Mouse (Mus musculus): ENCODE measurements at regions not wholly inside any gene's neighbourhood (a gene's known extent, or its start where the extent isn't known, plus 50 kb on each side); places are given as distances from the start of the nearest gene placed in this dataset.

DNA sequence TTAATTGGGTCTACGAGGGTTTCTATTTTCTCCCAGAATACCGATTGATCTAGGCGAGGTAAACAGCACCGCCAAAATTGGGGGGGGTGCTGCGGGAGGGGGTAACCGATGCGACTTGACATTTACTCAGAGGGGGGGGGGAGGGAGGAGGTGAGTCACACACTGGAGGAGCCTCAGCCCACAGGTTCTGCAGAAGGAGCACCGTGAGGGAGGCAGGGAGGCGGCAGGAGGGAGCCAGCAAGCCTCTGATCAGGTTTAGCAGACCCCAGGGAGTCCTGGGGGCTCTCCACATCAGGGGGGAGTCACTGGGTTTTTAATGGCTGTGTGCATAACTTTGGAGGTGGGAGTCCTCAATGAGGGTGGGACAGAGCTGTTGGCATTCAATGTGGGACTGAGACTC is 51.3 kb upstream of the Ier5l start:
- no peak for ATAC-seq (ENCODE audit: low read depth)
- H3K4me3 ChIP-seq (ENCODE audit: low read depth, low read length): no peak overlapping the region
- no peaks in the 10 kb centered on the region for H3K36me3 ChIP-seq (ENCODE audit: control insufficient read depth, insufficient read depth, low read length)
- no peak overlapping the region for H3K9ac ChIP-seq (replicated peaks; ENCODE audit: low read depth, low read length)
- H3K4me2 ChIP-seq (ENCODE audit: low read depth, low read length): no peak overlapping the region
- H3K27me3 ChIP-seq (ENCODE audit: control insufficient read depth, insufficient read depth, low read length): no peaks in the 10 kb centered on the region
- 54% methylated on average over 9 of the region's 9 CpGs for whole genome bisulfite sequencing
- no peaks in the 10 kb centered on the region for H3K9me3 ChIP-seq (ENCODE audit: control insufficient read depth, low read length)
- H3K27ac ChIP-seq (ENCODE audit: low read depth, low read length): no peak overlapping the region
- H3K4me1 ChIP-seq (ENCODE audit: control insufficient read depth, insufficient read depth, low read length): no peaks in the 10 kb centered on the region

GRCm38 (mm10) chr2:30525831-30526230 is 51.8 kb upstream of the Ier5l start:
- 73% methylated on average over 3 of the region's 3 CpGs for WGBS
- no peak overlapping the region for H3K4me2 ChIP-seq (ENCODE audit: low read depth, low read length)
- H3K27me3 ChIP-seq (ENCODE audit: control insufficient read depth, insufficient read depth, low read length): no peaks in the 10 kb centered on the region
- H3K27ac ChIP-seq (ENCODE audit: low read depth, low read length): no peak overlapping the region
- no peak for ATAC-seq (ENCODE audit: low read depth)
- H3K4me3 ChIP-seq (ENCODE audit: low read depth, low read length): no peak overlapping the region
- no peaks in the 10 kb centered on the region for H3K36me3 ChIP-seq (ENCODE audit: control insufficient read depth, insufficient read depth, low read length)
- no peaks in the 10 kb centered on the region for H3K9me3 ChIP-seq (ENCODE audit: control insufficient read depth, low read length)
- no peak overlapping the region for H3K9ac ChIP-seq (replicated peaks; ENCODE audit: low read depth, low read length)
- H3K4me1 ChIP-seq (ENCODE audit: control insufficient read depth, insufficient read depth, low read length): no peaks in the 10 kb centered on the region

DNA sequence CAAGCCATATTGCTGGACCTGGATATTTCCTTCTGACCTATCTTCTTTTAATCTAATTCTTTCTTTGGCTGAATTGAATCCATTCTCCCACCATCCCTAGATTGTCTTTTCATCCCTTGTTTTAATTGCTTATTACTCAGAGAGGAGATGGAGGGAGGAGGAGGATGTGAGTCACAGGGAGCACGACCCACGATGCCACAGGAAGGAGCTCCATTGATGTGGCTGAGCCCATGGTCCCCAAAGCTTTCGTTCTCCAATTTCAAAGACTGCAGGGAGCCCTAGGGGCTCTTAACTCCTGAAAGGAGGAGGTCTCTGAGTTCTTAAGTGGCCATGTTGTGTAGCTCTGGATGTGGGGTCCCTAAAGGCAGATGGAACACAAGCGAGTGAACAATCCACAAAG is 53.5 kb upstream of the Ier5l start:
- Histone ChIP-seq H3K4me3 (ENCODE audit: low read depth, low read length) (no peak overlapping the region), H3K27me3 (ENCODE audit: control insufficient read depth, insufficient read depth, low read length) (no peaks in the 10 kb centered on the region), H3K9me3 (ENCODE audit: control insufficient read depth, low read length) (no peaks in the 10 kb centered on the region), H3K36me3 (ENCODE audit: control insufficient read depth, insufficient read depth, low read length) (no peaks in the 10 kb centered on the region), H3K4me1 (ENCODE audit: control insufficient read depth, insufficient read depth, low read length) (no peaks in the 10 kb centered on the region), H3K27ac (ENCODE audit: low read depth, low read length) (no peak overlapping the region), H3K4me2 (ENCODE audit: low read depth, low read length) (no peak overlapping the region), H3K9ac (replicated peaks; ENCODE audit: low read depth, low read length) (no peak overlapping the region)
- no peak for ATAC-seq (ENCODE audit: low read depth)
- WGBS: 44% methylated on average over 4 of the region's 4 CpGs

- no peaks in the 10 kb centered on the region for H3K36me3 ChIP-seq (ENCODE audit: control insufficient read depth, insufficient read depth, low read length)
- no peak overlapping the region for H3K4me2 ChIP-seq (ENCODE audit: low read depth, low read length)
- no peak overlapping the region for H3K9ac ChIP-seq (replicated peaks; ENCODE audit: low read depth, low read length)
- ATAC-seq (ENCODE audit: low read depth): no peak
- no peaks in the 10 kb centered on the region for H3K9me3 ChIP-seq (ENCODE audit: control insufficient read depth, low read length)
- no peak overlapping the region for H3K4me3 ChIP-seq (ENCODE audit: low read depth, low read length)
- H3K27me3 ChIP-seq (ENCODE audit: control insufficient read depth, insufficient read depth, low read length): no peaks in the 10 kb centered on the region
- no peak overlapping the region for H3K27ac ChIP-seq (ENCODE audit: low read depth, low read length)
- no peaks in the 10 kb centered on the region for H3K4me1 ChIP-seq (ENCODE audit: control insufficient read depth, insufficient read depth, low read length)
These were observed 58.9 kb upstream of the Ier5l start for GRCm38 (mm10) chr2:30532948-30533347.

DNA sequence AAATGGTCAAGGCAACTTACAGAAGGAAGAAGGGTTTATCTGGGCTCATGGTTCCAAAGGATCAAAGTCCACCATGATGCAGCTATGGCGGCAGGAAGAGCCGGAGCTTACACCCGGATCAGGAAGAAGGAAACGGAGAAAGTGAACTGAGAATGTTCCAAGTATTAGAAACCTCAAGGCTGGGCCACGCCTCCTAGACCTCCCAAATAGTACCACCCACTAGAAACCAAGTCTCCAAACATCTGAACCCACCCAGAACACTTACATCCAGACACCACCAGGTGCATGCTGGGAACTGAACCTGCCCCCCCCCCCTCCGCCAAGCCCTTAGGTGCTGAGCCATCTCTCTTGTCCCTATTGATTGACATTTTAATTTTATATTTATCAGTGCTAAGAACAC is 59.3 kb upstream of the Ier5l start:
- no peak overlapping the region for H3K27ac ChIP-seq (ENCODE audit: low read depth, low read length)
- 95% methylated on average over 6 of the region's 6 CpGs for whole genome bisulfite sequencing
- H3K4me2 ChIP-seq (ENCODE audit: low read depth, low read length): no peak overlapping the region
- H3K4me3 ChIP-seq (ENCODE audit: low read depth, low read length): no peak overlapping the region
- ATAC-seq (ENCODE audit: low read depth): no peak
- H3K9ac ChIP-seq (replicated peaks; ENCODE audit: low read depth, low read length): no peak overlapping the region
- no peaks in the 10 kb centered on the region for H3K27me3 ChIP-seq (ENCODE audit: control insufficient read depth, insufficient read depth, low read length)
- H3K36me3 ChIP-seq (ENCODE audit: control insufficient read depth, insufficient read depth, low read length): no peaks in the 10 kb centered on the region
- no peaks in the 10 kb centered on the region for H3K4me1 ChIP-seq (ENCODE audit: control insufficient read depth, insufficient read depth, low read length)
- H3K9me3 ChIP-seq (ENCODE audit: control insufficient read depth, low read length): no peaks in the 10 kb centered on the region

DNA sequence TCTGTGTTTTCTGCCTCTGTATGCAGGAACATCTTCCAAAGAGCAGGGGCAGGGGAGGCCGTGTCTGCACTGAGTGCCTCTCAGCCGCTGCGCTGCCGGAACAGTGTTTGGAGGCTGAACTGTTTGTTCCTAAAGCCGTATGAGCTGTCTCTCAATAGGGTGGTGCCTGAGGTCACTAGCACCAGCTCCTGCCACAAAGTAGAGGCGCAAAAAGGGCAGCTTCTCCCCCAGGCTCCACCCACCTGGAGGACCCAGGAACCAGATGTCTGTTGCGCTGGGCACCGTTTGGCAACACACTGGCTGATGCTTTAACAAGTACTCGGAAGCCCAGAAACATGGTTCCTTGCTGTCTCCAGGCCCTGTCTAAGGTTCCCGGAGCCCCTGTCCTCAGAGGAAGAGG is 60.4 kb upstream of the Cstad start:
- no peak overlapping the region for H3K27ac ChIP-seq (ENCODE audit: low read depth, low read length)
- ATAC-seq (ENCODE audit: low read depth): no peak
- 62% methylated on average over 10 of the region's 10 CpGs for WGBS
- no peak overlapping the region for H3K9ac ChIP-seq (replicated peaks; ENCODE audit: low read depth, low read length)
- H3K36me3 ChIP-seq (ENCODE audit: control insufficient read depth, insufficient read depth, low read length): no peaks in the 10 kb centered on the region
- H3K27me3 ChIP-seq (ENCODE audit: control insufficient read depth, insufficient read depth, low read length): no peaks in the 10 kb centered on the region
- H3K4me2 ChIP-seq (ENCODE audit: low read depth, low read length): no peak overlapping the region
- no peak overlapping the region for H3K4me3 ChIP-seq (ENCODE audit: low read depth, low read length)
- H3K9me3 ChIP-seq (ENCODE audit: control insufficient read depth, low read length): no peaks in the 10 kb centered on the region
- H3K4me1 ChIP-seq (ENCODE audit: control insufficient read depth, insufficient read depth, low read length): no peaks in the 10 kb centered on the region

GRCm38 (mm10) chr2:30539305-30539704 is 55.5 kb upstream of the Cstad start:
- Histone ChIP-seq H3K27ac (ENCODE audit: low read depth, low read length) (no peak overlapping the region), H3K36me3 (ENCODE audit: control insufficient read depth, insufficient read depth, low read length) (no peaks in the 10 kb centered on the region), H3K27me3 (ENCODE audit: control insufficient read depth, insufficient read depth, low read length) (no peaks in the 10 kb centered on the region), H3K9me3 (ENCODE audit: control insufficient read depth, low read length) (no peaks in the 10 kb centered on the region), H3K4me1 (ENCODE audit: control insufficient read depth, insufficient read depth, low read length) (peaks cover 4% of the 10 kb centered on the region; the same call in 1 of the 2 replicates), H3K4me3 (ENCODE audit: low read depth, low read length) (no peak overlapping the region), H3K9ac (replicated peaks; ENCODE audit: low read depth, low read length) (no peak overlapping the region), H3K4me2 (ENCODE audit: low read depth, low read length) (no peak overlapping the region)
- no peak for ATAC-seq (ENCODE audit: low read depth)
- 88% methylated on average over 1 of the region's 1 CpGs for WGBS

DNA sequence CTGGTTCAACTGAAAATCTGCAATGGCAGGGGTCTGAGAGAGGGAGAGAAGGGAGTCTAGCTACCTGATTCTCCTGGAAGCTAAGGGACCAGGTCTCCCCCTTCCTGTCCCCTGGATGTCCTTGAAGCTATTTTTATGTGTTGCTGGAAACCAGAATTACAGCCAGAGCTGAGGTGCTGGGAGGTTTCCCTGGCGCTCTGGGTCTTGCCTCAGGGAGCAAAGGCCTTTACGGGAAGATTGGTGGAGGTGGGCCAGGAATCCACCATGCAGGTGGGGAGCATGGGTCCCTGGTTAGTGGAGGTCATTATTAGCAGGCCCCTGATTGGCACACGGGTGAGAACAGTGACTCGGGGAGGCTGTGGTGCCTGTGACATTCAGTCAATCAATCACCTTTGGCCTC is 53.3 kb upstream of the Cstad start:
- 27% methylated on average over 4 of the region's 4 CpGs for WGBS
- 0 out of 2 replicates have a peak overlapping the region, but pooled peaks have one; percentile 21 for H3K9ac ChIP-seq (replicated peaks; ENCODE audit: low read depth, low read length)
- H3K4me1 ChIP-seq (ENCODE audit: control insufficient read depth, insufficient read depth, low read length): peaks cover 21% of the 10 kb centered on the region
- no peaks in the 10 kb centered on the region for H3K36me3 ChIP-seq (ENCODE audit: control insufficient read depth, insufficient read depth, low read length)
- H3K9me3 ChIP-seq (ENCODE audit: control insufficient read depth, low read length): no peaks in the 10 kb centered on the region
- no peak overlapping the region for H3K4me2 ChIP-seq (ENCODE audit: low read depth, low read length)
- no peak overlapping the region for H3K4me3 ChIP-seq (ENCODE audit: low read depth, low read length)
- no peak for ATAC-seq (ENCODE audit: low read depth)
- H3K27ac ChIP-seq (ENCODE audit: low read depth, low read length): peak overlapping the region; percentile 64; the same call in 1 of the 2 replicates
- H3K27me3 ChIP-seq (ENCODE audit: control insufficient read depth, insufficient read depth, low read length): no peaks in the 10 kb centered on the region

- H3K4me1 ChIP-seq (ENCODE audit: control insufficient read depth, insufficient read depth, low read length): peaks cover 21% of the 10 kb centered on the region
- H3K9me3 ChIP-seq (ENCODE audit: control insufficient read depth, low read length): no peaks in the 10 kb centered on the region
- H3K4me2 ChIP-seq (ENCODE audit: low read depth, low read length): peak overlapping the region; percentile 46
- ATAC-seq (ENCODE audit: low read depth): peak; percentile 85
- H3K36me3 ChIP-seq (ENCODE audit: control insufficient read depth, insufficient read depth, low read length): no peaks in the 10 kb centered on the region
- H3K4me3 ChIP-seq (ENCODE audit: low read depth, low read length): peak overlapping the region; percentile 19; the same call in 1 of the 2 replicates
- WGBS: 3% methylated on average over 35 of the region's 35 CpGs
- peak overlapping the region; percentile 75 for H3K27ac ChIP-seq (ENCODE audit: low read depth, low read length)
- H3K27me3 ChIP-seq (ENCODE audit: control insufficient read depth, insufficient read depth, low read length): no peaks in the 10 kb centered on the region
- peak overlapping the region; percentile 35; the same call in 1 of the 2 replicates for H3K9ac ChIP-seq (replicated peaks; ENCODE audit: low read depth, low read length)
These were observed 49.9 kb upstream of the Cstad start for GRCm38 (mm10) chr2:30544782-30545435.

Data from neural tube, embryonic 14.5 days (tissue).